Mouse (Mus musculus): ENCODE data around the gene Tgm1. TPM values are rescaled to one million over a fixed set of nuclear protein-coding genes. Genes with fewer than 3 reads are reported as not detected.

Tgm1 gene
- polyA plus RNA-seq, 1 experiment, result 29.6 TPM

- Histone ChIP-seq H3K36me3 (ENCODE audit: control insufficient read depth, insufficient read depth, low read length) (no peaks in the 10 kb centered on the region; the same call in 1 of the 2 replicates), H3K4me3 (ENCODE audit: insufficient read depth, low read depth, low read length) (no peak overlapping the region), H3K4me1 (ENCODE audit: control insufficient read depth, insufficient read depth, low read length) (peaks cover 8% of the 10 kb centered on the region; the same call in 1 of the 2 replicates), H3K27me3 (replicated peaks; ENCODE audit: control insufficient read depth, insufficient read depth, low read length) (no peaks in the 10 kb centered on the region), H3K27ac (ENCODE audit: insufficient read depth, low read depth, low read length) (no peak overlapping the region)
- TF ChIP-seq POLR2A (IDR thresholded peaks at IDR 0.05; ENCODE audit: low read depth, low read length), result no peak
- peak; percentile 88 for DNase-seq
- 60% methylated on average over 5 of the region's 5 CpGs for WGBS
Observed at GRCm38 (mm10) chr14:55658011-55658410, 55.7 kb downstream of the Tgm1 start.

- no peak overlapping the region for H3K27ac ChIP-seq (ENCODE audit: insufficient read depth, low read depth, low read length)
- H3K4me1 ChIP-seq (ENCODE audit: control insufficient read depth, insufficient read depth, low read length), result peaks cover 8% of the 10 kb centered on the region; the same call in 1 of the 2 replicates
- WGBS, result 82% methylated on average over 3 of the region's 3 CpGs
- H3K27me3 ChIP-seq (replicated peaks; ENCODE audit: control insufficient read depth, insufficient read depth, low read length), result no peaks in the 10 kb centered on the region
- DNase-seq, result no peak
- TF ChIP-seq POLR2A (IDR thresholded peaks at IDR 0.05; ENCODE audit: low read depth, low read length) (no peak), CTCF (conservative IDR thresholded peaks at IDR 0.05; ENCODE audit: insufficient read depth, insufficient read length, low read depth, low read length) (no peak)
- H3K36me3 ChIP-seq (ENCODE audit: control insufficient read depth, insufficient read depth, low read length), result no peaks in the 10 kb centered on the region; the same call in 1 of the 2 replicates
- no peak overlapping the region for H3K4me3 ChIP-seq (ENCODE audit: insufficient read depth, low read depth, low read length)
Observed at GRCm38 (mm10) chr14:55656935-55657334, 56.8 kb downstream of the Tgm1 start.

GRCm38 (mm10) chr14:55651528-55651927 lies 62.2 kb downstream of the Tgm1 start:
- Histone ChIP-seq H3K4me1 (ENCODE audit: control insufficient read depth, insufficient read depth, low read length) (no peaks in the 10 kb centered on the region), H3K36me3 (ENCODE audit: control insufficient read depth, insufficient read depth, low read length) (no peaks in the 10 kb centered on the region), H3K4me3 (ENCODE audit: insufficient read depth, low read depth, low read length) (no peak overlapping the region), H3K27ac (ENCODE audit: insufficient read depth, low read depth, low read length) (no peak overlapping the region), H3K27me3 (replicated peaks; ENCODE audit: control insufficient read depth, insufficient read depth, low read length) (no peaks in the 10 kb centered on the region)
- TF ChIP-seq CTCF (conservative IDR thresholded peaks at IDR 0.05; ENCODE audit: insufficient read depth, insufficient read length, low read depth, low read length) (no peak), POLR2A (IDR thresholded peaks at IDR 0.05; ENCODE audit: low read depth, low read length) (no peak)
- 91% methylated on average over 7 of the region's 7 CpGs for WGBS
- no peak for DNase-seq

Other genes with a start within 250 kb of the Tgm1 start
- gene Dhrs4, start 235.2 kb downstream of the Tgm1 start, polyA plus RNA-seq (2012; rRNA removed), result 141 and 173 TPM in 2 replicates
- gene Carmil3, start 223.3 kb downstream of the Tgm1 start, polyA plus RNA-seq (2012; rRNA removed), result 3.5 and 3.8 TPM in 2 replicates
- 0.11 and 0.22 TPM in 2 replicates for gene Cpne6, start 203.5 kb downstream of the Tgm1 start, polyA plus RNA-seq (2012; rRNA removed)
- gene Nrl, start 188.9 kb downstream of the Tgm1 start, polyA plus RNA-seq (2012; rRNA removed), result not detected in 2 replicates
- gene Pck2, start 173.7 kb downstream of the Tgm1 start, polyA plus RNA-seq (2012; rRNA removed), result 22.9 and 27.4 TPM in 2 replicates
- gene Dcaf11, start 153.9 kb downstream of the Tgm1 start, polyA plus RNA-seq (2012; rRNA removed), result 223 and 243 TPM in 2 replicates
- 0.75 and 1.4 TPM in 2 replicates for gene A730061H03Rik, start 153.5 kb downstream of the Tgm1 start, polyA plus RNA-seq (2012; rRNA removed)
- 115 and 116 TPM in 2 replicates for gene Fitm1, start 138.3 kb downstream of the Tgm1 start, polyA plus RNA-seq (2012; rRNA removed)
- 60.5 and 77.5 TPM in 2 replicates for gene Psme1, start 135.8 kb downstream of the Tgm1 start, polyA plus RNA-seq (2012; rRNA removed)
- 21.9 and 24.9 TPM in 2 replicates for gene Emc9, start 128.6 kb downstream of the Tgm1 start, polyA plus RNA-seq (2012; rRNA removed)
- gene Psme2, start 122.8 kb downstream of the Tgm1 start, polyA plus RNA-seq (2012; rRNA removed), result 53.1 and 60.2 TPM in 2 replicates
- 27.0 and 27.6 TPM in 2 replicates for gene Rnf31, start 122.2 kb downstream of the Tgm1 start, polyA plus RNA-seq (2012; rRNA removed)
- gene Irf9, start 110.4 kb downstream of the Tgm1 start, polyA plus RNA-seq (2012; rRNA removed), result 36.9 and 39.9 TPM in 2 replicates
- gene Rec8, start 95.9 kb downstream of the Tgm1 start, polyA plus RNA-seq (2012; rRNA removed), result 11.4 and 13.3 TPM in 2 replicates
- gene Ipo4, start 78.0 kb downstream of the Tgm1 start, polyA plus RNA-seq (2012; rRNA removed), result 69.7 and 84.9 TPM in 2 replicates
- gene Gm49378, start 76.0 kb downstream of the Tgm1 start, polyA plus RNA-seq (2012; rRNA removed), result 3.2 and 4.0 TPM in 2 replicates
- gene Tm9sf1, start 70.1 kb downstream of the Tgm1 start, polyA plus RNA-seq (2012; rRNA removed), result 109 and 110 TPM in 2 replicates
- gene Tssk4, start 63.7 kb downstream of the Tgm1 start, polyA plus RNA-seq (2012; rRNA removed), result 0.67 and 0.79 TPM in 2 replicates
- 22.4 and 27.2 TPM in 2 replicates for gene Mdp1, start 53.4 kb downstream of the Tgm1 start, polyA plus RNA-seq (2012; rRNA removed)
- 18.7 and 21.7 TPM in 2 replicates for gene Gmpr2, start 42.0 kb downstream of the Tgm1 start, polyA plus RNA-seq (2012; rRNA removed)
- gene Nedd8, start 41.8 kb downstream of the Tgm1 start, polyA plus RNA-seq (2012; rRNA removed), result 321 and 438 TPM in 2 replicates
- gene Tinf2, start 32.1 kb downstream of the Tgm1 start, polyA plus RNA-seq (2012; rRNA removed), result 9.9 and 10.2 TPM in 2 replicates
- gene Rabggta, start 8.3 kb upstream of the Tgm1 start, polyA plus RNA-seq (2012; rRNA removed), result 70.0 and 86.9 TPM in 2 replicates
- gene Dhrs1, start 31.8 kb upstream of the Tgm1 start, polyA plus RNA-seq (2012; rRNA removed), result 223 and 228 TPM in 2 replicates
- gene Nop9, start 31.8 kb upstream of the Tgm1 start, polyA plus RNA-seq (2012; rRNA removed), result 12.9 and 16.1 TPM in 2 replicates
- gene Cideb, start 44.5 kb upstream of the Tgm1 start, polyA plus RNA-seq (2012; rRNA removed), result 485 and 513 TPM in 2 replicates
- gene Ltb4r2, start 47.5 kb upstream of the Tgm1 start, polyA plus RNA-seq (2012; rRNA removed), result 0.56 and 0.76 TPM in 2 replicates
- 0.75 and 1.1 TPM in 2 replicates for gene Ltb4r1, start 52.0 kb upstream of the Tgm1 start, polyA plus RNA-seq (2012; rRNA removed)
- gene Adcy4, start 70.2 kb upstream of the Tgm1 start, polyA plus RNA-seq (2012; rRNA removed), result 16.8 and 16.9 TPM in 2 replicates
- gene Ripk3, start 74.9 kb upstream of the Tgm1 start, polyA plus RNA-seq (2012; rRNA removed), result 3.5 and 4.7 TPM in 2 replicates
- 4.3 and 5.0 TPM in 2 replicates for gene Nfatc4, start 109.2 kb upstream of the Tgm1 start, polyA plus RNA-seq (2012; rRNA removed)
- 6.6 and 7.6 TPM in 2 replicates for gene Nynrin, start 140.1 kb upstream of the Tgm1 start, polyA plus RNA-seq (2012; rRNA removed)
- 0.08 and 0.13 TPM in 2 replicates for gene Cbln3, start 170.5 kb upstream of the Tgm1 start, polyA plus RNA-seq (2012; rRNA removed)
- 11.1 and 11.9 TPM in 2 replicates for gene Khnyn, start 171.0 kb upstream of the Tgm1 start, polyA plus RNA-seq (2012; rRNA removed)
- 132 and 133 TPM in 2 replicates for gene Sdr39u1, start 186.4 kb upstream of the Tgm1 start, polyA plus RNA-seq (2012; rRNA removed)
- 0.42 and 0.99 TPM in 2 replicates for gene Cma1, start 230.7 kb upstream of the Tgm1 start, polyA plus RNA-seq (2012; rRNA removed)
- gene Cma2, start 237.1 kb upstream of the Tgm1 start, polyA plus RNA-seq (2012; rRNA removed), result not detected in 2 replicates

Measured in kidney, adult 2 months (tissue).